Mouse (Mus musculus) heart, adult 9 months (tissue): ENCODE measurements around the gene Med19.

ENCODE experiments used
- DNase-seq, 2 experiments: peaks; one replicate each; pipeline ENCODE4 v3.0.0; 2022; ENCODE audit warnings: low spot score in 2 of 2

Gene Med19

GRCm38 (mm10) chr2:84677968-84678880 is at the start of gene Med19, which contains the start of gene Gm28635:
TSS of gene Med19 (plus strand) at chr2:84678402.
TSS of gene Gm28635 (minus strand) at chr2:84678041.
- peak; percentile 99 to 100 for DNase-seq

GRCm38 (mm10) chr2:84632001-84632400 is 46.2 kb upstream of the Med19 start:
- DNase-seq, result no peak

GRCm38 (mm10) chr2:84632999-84633398 is 45.2 kb upstream of the Med19 start:
- DNase-seq, result no peak

GRCm38 (mm10) chr2:84634006-84634405 is 44.2 kb upstream of the Med19 start:
- no peak for DNase-seq

GRCm38 (mm10) chr2:84634934-84635482 is 43.2 kb upstream of the Med19 start:
- no peak for DNase-seq

GRCm38 (mm10) chr2:84635611-84636010 is 42.6 kb upstream of the Med19 start:
- peak; percentile 96 to 98 for DNase-seq

- DNase-seq, result peak; percentile 61 to 66
Observed at GRCm38 (mm10) chr2:84636231-84636741, 41.9 kb upstream of the Med19 start.

- DNase-seq, result no peak
Observed at GRCm38 (mm10) chr2:84637452-84638165, 40.6 kb upstream of the Med19 start.

GRCm38 (mm10) chr2:84638428-84639220 is 39.6 kb upstream of the Med19 start:
- peak in 1 of 2 experiments; percentile 82 for DNase-seq

- DNase-seq, result no peak
Observed at GRCm38 (mm10) chr2:84640833-84641232, 37.4 kb upstream of the Med19 start.

GRCm38 (mm10) chr2:84646138-84646537 is 32.1 kb upstream of the Med19 start:
- no peak for DNase-seq

- DNase-seq, result no peak
Observed at GRCm38 (mm10) chr2:84647051-84647568, 31.1 kb upstream of the Med19 start.

- no peak for DNase-seq
Observed at GRCm38 (mm10) chr2:84648369-84648768, 29.8 kb upstream of the Med19 start.

GRCm38 (mm10) chr2:84649674-84650073 is 28.5 kb upstream of the Med19 start:
- peak; percentile 27 to 38 for DNase-seq

GRCm38 (mm10) chr2:84650464-84651195 is 27.6 kb upstream of the Med19 start, which contains the start of gene Ctnnd1:
TSS of gene Ctnnd1 (minus strand) at chr2:84650765.
- peak; percentile 92 to 93 for DNase-seq

- DNase-seq, result no peak
Observed at GRCm38 (mm10) chr2:84653354-84653753, 24.8 kb upstream of the Med19 start.

GRCm38 (mm10) chr2:84655864-84656263 is 22.3 kb upstream of the Med19 start:
- no peak for DNase-seq

- DNase-seq, result no peak
Observed at GRCm38 (mm10) chr2:84658806-84659205, 19.4 kb upstream of the Med19 start, which contains the start of gene Btbd18. TSS of gene Btbd18 (plus strand) at chr2:84659079.

- DNase-seq, result peak; percentile 40 to 58
Observed at GRCm38 (mm10) chr2:84660253-84660652, 17.9 kb upstream of the Med19 start.

GRCm38 (mm10) chr2:84662866-84663265 is 15.3 kb upstream of the Med19 start:
- DNase-seq, result peak in 1 of 2 experiments; percentile 28
